14 mouse cellular contexts compared by ENCODE assay signal in genomic region chr6:48411193-48412092, GRCm38 (mm10). TPM values are rescaled to one million over a fixed set of nuclear protein-coding genes. Genes with fewer than 3 reads are reported as not detected.
A peak's percentile ranks its signal among the peaks of the same experiment; 100 is the strongest.
DNase-seq lines count a peak whose midpoint lies in the region; ATAC-seq and TF ChIP-seq lines count a peak whose summit lies in the region.
"Had no signal": no experiment of that assay in that cellular context is flagged by ENCODE, and none has a peak within 500 bp of the region (broad histone marks: within the 10 kb centered on the region; RNA-seq: fewer than 3 reads in every experiment).

No protein-coding gene starts in this region.

- H3K27ac ChIP-seq in gastrocnemius, adult 2 months = peak overlapping the region; percentile 91
- H3K27ac ChIP-seq in embryonic facial prominence, embryonic 14.5 days (replicated peaks; ENCODE audit: low read depth, low read length) = no peak overlapping the region
- H3K27ac ChIP-seq in intestine, embryonic 16.5 days (ENCODE audit: low read length) = peak overlapping the region; percentile 92
- H3K27ac ChIP-seq in hindbrain, embryonic 13.5 days = no peak overlapping the region
- H3K27ac ChIP-seq in midbrain, postnatal 0 days (ENCODE audit: low read depth, low read length) = no peak overlapping the region
- H3K27ac ChIP-seq: hindbrain, embryonic 10.5 days; liver, embryonic 13.5 days had no signal

- peak; percentile 63 for DNase-seq in gastrocnemius, adult 2 months
- no peak for DNase-seq in gastrocnemius, postnatal 10 days
- DNase-seq in adrenal gland, postnatal 36 days = peak; percentile 43 to 49
- no peak for DNase-seq in embryonic facial prominence, embryonic 14.5 days (ENCODE audit: low spot score)
- DNase-seq in c-Kit-positive CD71-positive TER-119-positive erythroid progenitor cells, embryonic 14.5 days (ENCODE audit: low spot score) = no peak
- DNase-seq in midbrain, postnatal 0 days (ENCODE audit: low spot score) = no peak
- DNase-seq: liver, embryonic 13.5 days; thymus, adult 18-20 months had no signal

- H3K27me3 ChIP-seq in embryonic facial prominence, embryonic 14.5 days (replicated peaks; ENCODE audit: control insufficient read depth, insufficient read depth, low read length) = no peaks in the 10 kb centered on the region
- H3K27me3 ChIP-seq in intestine, embryonic 16.5 days (replicated peaks; ENCODE audit: control insufficient read depth, insufficient read depth, low read length) = no peaks in the 10 kb centered on the region
- no peaks in the 10 kb centered on the region for H3K27me3 ChIP-seq in hindbrain, embryonic 13.5 days
- no peaks in the 10 kb centered on the region for H3K27me3 ChIP-seq in midbrain, postnatal 0 days (ENCODE audit: insufficient read depth, low read length)
- H3K27me3 ChIP-seq: CH12.LX; liver, embryonic 13.5 days had no signal

- TF ChIP-seq CTCF in gastrocnemius, adult 2 months (IDR thresholded peaks at IDR 0.05) = no peak
- no peak for TF ChIP-seq CTCF in midbrain, postnatal 0 days (IDR thresholded peaks at IDR 0.05)

- intact Hi-C loops in gastrocnemius, adult 2 months (cut with DNase I) = no loop called here

- no peak overlapping the region for H3K9ac ChIP-seq in embryonic facial prominence, embryonic 14.5 days (ENCODE audit: low read depth, low read length)
- H3K9ac ChIP-seq in intestine, embryonic 16.5 days (ENCODE audit: low read depth, low read length) = peak overlapping the region; percentile 20; the same call in 1 of the 2 replicates
- no peak overlapping the region for H3K9ac ChIP-seq in hindbrain, embryonic 13.5 days
- H3K9ac ChIP-seq in midbrain, postnatal 0 days (replicated peaks; ENCODE audit: low read length, poor library complexity, severe bottlenecking) = no peak overlapping the region
- H3K9ac ChIP-seq: liver, embryonic 13.5 days had no signal

- peak; percentile 58 for ATAC-seq in embryonic facial prominence, embryonic 14.5 days (ENCODE audit: low read depth)
- ATAC-seq in intestine, embryonic 16.5 days = peak; percentile 92
- ATAC-seq in hindbrain, embryonic 13.5 days (ENCODE audit: low FRiP score) = no peak
- ATAC-seq in midbrain, postnatal 0 days (ENCODE audit: low FRiP score) = no peak

- WGBS in embryonic facial prominence, embryonic 14.5 days = 89% methylated on average over 6 of the region's 6 CpGs
- WGBS in intestine, embryonic 16.5 days = 79% methylated on average over 6 of the region's 6 CpGs
- 98% methylated on average over 6 of the region's 6 CpGs for WGBS in hindbrain, embryonic 13.5 days
- WGBS in midbrain, postnatal 0 days = 97% methylated on average over 6 of the region's 6 CpGs

- no peak overlapping the region for H3K4me2 ChIP-seq in embryonic facial prominence, embryonic 14.5 days (ENCODE audit: low read depth, low read length)
- H3K4me2 ChIP-seq in intestine, embryonic 16.5 days (ENCODE audit: low read depth, low read length) = 0 out of 2 replicates have a peak overlapping the region, but pooled peaks have one; percentile 17
- H3K4me2 ChIP-seq in hindbrain, embryonic 13.5 days = no peak overlapping the region
- no peak overlapping the region for H3K4me2 ChIP-seq in midbrain, postnatal 0 days (ENCODE audit: low read depth, low read length, poor library complexity, severe bottlenecking)
- H3K4me2 ChIP-seq: liver, embryonic 13.5 days had no signal

- H3K4me3 ChIP-seq in gastrocnemius, adult 2 months = peak overlapping the region; percentile 25; the same call in 1 of the 2 replicates
- H3K4me3 ChIP-seq in embryonic facial prominence, embryonic 14.5 days (ENCODE audit: low read depth, low read length) = no peak overlapping the region
- H3K4me3 ChIP-seq in intestine, embryonic 16.5 days (ENCODE audit: low read length) = no peak overlapping the region
- H3K4me3 ChIP-seq in hindbrain, embryonic 13.5 days = no peak overlapping the region
- no peak overlapping the region for H3K4me3 ChIP-seq in midbrain, postnatal 0 days (ENCODE audit: low read depth, low read length)
- H3K4me3 ChIP-seq: hindbrain, embryonic 10.5 days; liver, embryonic 13.5 days; myocyte had no signal

- H3K9me3 ChIP-seq in embryonic facial prominence, embryonic 14.5 days (ENCODE audit: control insufficient read depth, low read length) = no peaks in the 10 kb centered on the region
- no peaks in the 10 kb centered on the region for H3K9me3 ChIP-seq in intestine, embryonic 16.5 days (ENCODE audit: control insufficient read depth, low read length)
- H3K9me3 ChIP-seq in hindbrain, embryonic 13.5 days = no peaks in the 10 kb centered on the region
- no peaks in the 10 kb centered on the region for H3K9me3 ChIP-seq in midbrain, postnatal 0 days (ENCODE audit: low read length)
- H3K9me3 ChIP-seq: hindbrain, embryonic 10.5 days; liver, embryonic 13.5 days had no signal

- no peaks in the 10 kb centered on the region for H3K4me1 ChIP-seq in embryonic facial prominence, embryonic 14.5 days (ENCODE audit: control insufficient read depth, insufficient read depth, low read length)
- peaks cover 10% of the 10 kb centered on the region; the same call in 1 of the 2 replicates for H3K4me1 ChIP-seq in intestine, embryonic 16.5 days (ENCODE audit: control insufficient read depth, insufficient read depth, low read length)
- H3K4me1 ChIP-seq in hindbrain, embryonic 13.5 days (replicated peaks) = no peaks in the 10 kb centered on the region
- no peaks in the 10 kb centered on the region for H3K4me1 ChIP-seq in midbrain, postnatal 0 days (ENCODE audit: insufficient read depth, low read length)
- H3K4me1 ChIP-seq: hindbrain, embryonic 10.5 days; liver, embryonic 13.5 days had no signal

- peaks cover 99% of the 10 kb centered on the region for H3K36me3 ChIP-seq in embryonic facial prominence, embryonic 14.5 days (ENCODE audit: control insufficient read depth, insufficient read depth, low read length)
- H3K36me3 ChIP-seq in intestine, embryonic 16.5 days (ENCODE audit: control insufficient read depth, insufficient read depth, low read length) = peaks cover 18% of the 10 kb centered on the region
- H3K36me3 ChIP-seq in hindbrain, embryonic 13.5 days = peaks cover 100% of the 10 kb centered on the region
- peaks cover 94% of the 10 kb centered on the region for H3K36me3 ChIP-seq in midbrain, postnatal 0 days (ENCODE audit: insufficient read depth, low read length)

RNA-seq across cellular contexts. Expression of gene Krba1, which starts 16.1 kb away (rescaled TPM):
- 10 to 100 TPM; 18.7 to 21.0 TPM for total RNA-seq in gastrocnemius, adult 2 months (2021)
- 10 to 100 TPM; 12.3 to 16.1 TPM for total RNA-seq in gastrocnemius, postnatal 10 days (2021)
- total RNA-seq in adrenal gland, postnatal 36 days (2021) = 10 to 100 TPM; 19.2 to 37.3 TPM
- polyA plus RNA-seq in embryonic facial prominence, embryonic 14.5 days (2014; fragmentation: Nextera tagmentation; extraction: Ambion mirVana) = 18.0 and 23.0 TPM in 2 replicates
- polyA plus RNA-seq in intestine, embryonic 16.5 days (2015; fragmentation: Nextera tagmentation; extraction: Ambion mirVana) = 16.0 and 18.2 TPM in 2 replicates
- 25.4 and 28.3 TPM in 2 replicates for polyA plus RNA-seq in hindbrain, embryonic 13.5 days (2015; fragmentation: Nextera tagmentation; extraction: Ambion mirVana)
- 44.0 and 44.8 TPM in 2 replicates for total RNA-seq in midbrain, postnatal 0 days (2014; rRNA removed)
- 20.8 and 20.9 TPM in 2 replicates for polyA plus RNA-seq in midbrain, postnatal 0 days (2015; fragmentation: Nextera tagmentation; extraction: Ambion mirVana)

RNA-seq across cellular contexts. Expression of gene Zfp467, which starts 34.2 kb away (rescaled TPM):
- total RNA-seq in gastrocnemius, adult 2 months (2021) = 10 to 100 TPM; 45.4 to 52.3 TPM
- 10 to 100 TPM; 17.6 to 20.1 TPM for total RNA-seq in gastrocnemius, postnatal 10 days (2021)
- total RNA-seq in adrenal gland, postnatal 36 days (2021) = 10 to 100 TPM; 31.2 to 62.6 TPM
- 22.1 and 25.4 TPM in 2 replicates for polyA plus RNA-seq in embryonic facial prominence, embryonic 14.5 days (2014; fragmentation: Nextera tagmentation; extraction: Ambion mirVana)
- polyA plus RNA-seq in intestine, embryonic 16.5 days (2015; fragmentation: Nextera tagmentation; extraction: Ambion mirVana) = 17.3 and 17.8 TPM in 2 replicates
- 22.0 and 22.5 TPM in 2 replicates for polyA plus RNA-seq in hindbrain, embryonic 13.5 days (2015; fragmentation: Nextera tagmentation; extraction: Ambion mirVana)
- 28.0 and 43.0 TPM in 2 replicates for total RNA-seq in midbrain, postnatal 0 days (2014; rRNA removed)
- polyA plus RNA-seq in midbrain, postnatal 0 days (2015; fragmentation: Nextera tagmentation; extraction: Ambion mirVana) = 41.7 and 44.6 TPM in 2 replicates

RNA-seq across cellular contexts. Expression of gene Sspo, which starts 36.6 kb away (rescaled TPM):
- under 1 TPM; 0.50 to 0.69 TPM for total RNA-seq in gastrocnemius, adult 2 months (2021)
- total RNA-seq in gastrocnemius, postnatal 10 days (2021) = under 1 TPM; 0.16 to 0.27 TPM
- total RNA-seq in adrenal gland, postnatal 36 days (2021) = 1 to 10 TPM; 1.9 to 2.4 TPM
- 0.29 and 1.1 TPM in 2 replicates for polyA plus RNA-seq in embryonic facial prominence, embryonic 14.5 days (2014; fragmentation: Nextera tagmentation; extraction: Ambion mirVana)
- polyA plus RNA-seq in intestine, embryonic 16.5 days (2015; fragmentation: Nextera tagmentation; extraction: Ambion mirVana) = 0.38 and 0.73 TPM in 2 replicates
- polyA plus RNA-seq in hindbrain, embryonic 13.5 days (2015; fragmentation: Nextera tagmentation; extraction: Ambion mirVana) = 0.14 and 0.25 TPM in 2 replicates
- 4.6 and 7.3 TPM in 2 replicates for total RNA-seq in midbrain, postnatal 0 days (2014; rRNA removed)
- 0.67 and 1.2 TPM in 2 replicates for polyA plus RNA-seq in midbrain, postnatal 0 days (2015; fragmentation: Nextera tagmentation; extraction: Ambion mirVana)
- total RNA-seq: megakaryocyte, adult 5-6 weeks had no signal

Comparison
In these comparisons a context has a peak if more than half of its experiments do, and no peak if none do; other contexts are left out.
1. DNase-seq: peak in gastrocnemius, adult 2 months (single experiment) and adrenal gland, postnatal 36 days (2 of 2); none in gastrocnemius, postnatal 10 days (single experiment), embryonic facial prominence, embryonic 14.5 days (single experiment), c-Kit-positive CD71-positive TER-119-positive erythroid progenitor cells, embryonic 14.5 days (single experiment) and midbrain, postnatal 0 days (single experiment).
2. H3K27ac ChIP-seq: peak in gastrocnemius, adult 2 months (single experiment) and intestine, embryonic 16.5 days (single experiment); none in embryonic facial prominence, embryonic 14.5 days (single experiment), hindbrain, embryonic 13.5 days (single experiment) and midbrain, postnatal 0 days (single experiment).
3. ATAC-seq: peak in embryonic facial prominence, embryonic 14.5 days (single experiment) and intestine, embryonic 16.5 days (single experiment); none in hindbrain, embryonic 13.5 days (single experiment) and midbrain, postnatal 0 days (single experiment).